Mouse (Mus musculus) liver, embryonic 16.5 days (tissue): ENCODE data around the gene Gm14137. TPM values are rescaled to one million over a fixed set of nuclear protein-coding genes. Genes with fewer than 3 reads are reported as not detected.

Source experiments
- ATAC-seq: fragments of 200-750 bp; cut with Nextera tagmentation; 2 replicates; pipeline ENCODE4 v1.8.0; 2017; ENCODE audit warnings: low read depth, mild to moderate bottlenecking, moderate number of reproducible peaks, moderate library complexity
- H3K27ac ChIP-seq: fragments of 300-500 bp; sonication (generic); 2 replicates; pipeline ENCODE4 v1.5.1; 2014; ENCODE audit warnings: mild to moderate bottlenecking, low read length
- H3K27me3 ChIP-seq: fragments of 300-500 bp; sonication (generic); 2 replicates; pipeline ENCODE4 v1.6.1; 2014; ENCODE audit warnings: low read depth, low read length, mixed read lengths; ENCODE audit not compliant: control insufficient read depth, insufficient read depth
- H3K36me3 ChIP-seq: fragments of 300-500 bp; sonication (generic); 2 replicates; pipeline ENCODE4 v1.6.1; 2014; ENCODE audit warnings: mild to moderate bottlenecking; ENCODE audit not compliant: control insufficient read depth, insufficient read depth
- H3K4me1 ChIP-seq: fragments of 300-500 bp; sonication (generic); 2 replicates; pipeline ENCODE4 v1.6.1; 2014; ENCODE audit warnings: low read depth, low read length, mixed read lengths; ENCODE audit not compliant: control insufficient read depth
- H3K4me2 ChIP-seq: fragments of 300-500 bp; sonication (generic); 2 replicates; pipeline ENCODE4 v1.6.1; 2014; ENCODE audit warnings: low read depth, low read length, mixed read lengths
- H3K4me3 ChIP-seq: fragments of 300-500 bp; sonication (generic); 2 replicates; pipeline ENCODE4 v1.5.1; 2014; ENCODE audit warnings: low read depth, mild to moderate bottlenecking, low read length
- H3K9ac ChIP-seq: fragments of 300-500 bp; sonication (generic); 2 replicates; pipeline ENCODE4 v1.6.1; 2014; ENCODE audit warnings: low read depth, low read length
- H3K9me3 ChIP-seq: fragments of 300-500 bp; sonication (generic); replicated peaks from 2 replicates; pipeline ENCODE4 v1.6.1; 2016; ENCODE audit warnings: low read length; ENCODE audit not compliant: control insufficient read depth
- WGBS: fragments of 180-500 bp; shearing (Covaris S2); extraction: QIAGEN DNeasy Blood & Tissue Kit; methylation state at CpG from one replicate; pipeline ENCODE4 v1.1.7; 2014; ENCODE audit not compliant: insufficient replicate concordance; 5-methylcytosine and 5-hydroxymethylcytosine counted together
- polyA plus RNA-seq: library from polyadenylated mRNA; unstranded; fragments of >200 nt; fragmentation: Nextera tagmentation; extraction: Ambion mirVana; gene quantifications from 2 replicates; pipeline ENCODE4 v1.2.1, GENCODE M21; 2015

Gm14137 gene
- polyA plus RNA-seq, 1 experiment from 2014 or later, result 0.14 TPM

- Histone ChIP-seq H3K4me1 (peaks cover 38% of the 10 kb centered on the region), H3K9ac (peak overlapping the region; percentile 96), H3K9me3 (no peaks in the 10 kb centered on the region), H3K27me3 (no peaks in the 10 kb centered on the region), H3K4me2 (peak overlapping the region; percentile 77), H3K4me3 (peak overlapping the region; percentile 99), H3K27ac (peak overlapping the region; percentile 97), H3K36me3 (peaks cover 26% of the 10 kb centered on the region)
- ATAC-seq, result peak; percentile 23
- under 1% methylated on average over 34 of the region's 34 CpGs for WGBS
Observed at GRCm38 (mm10) chr2:119156081-119156680, 18.1 kb upstream of the Gm14137 start.

- WGBS, result under 1% methylated on average over 56 of the region's 57 CpGs
- Histone ChIP-seq H3K27ac (peak within 1 kb of the TSS; percentile 97), H3K9ac (peak within 1 kb of the TSS; percentile 96), H3K4me1 (peaks cover 36% of the 10 kb centered on the region), H3K9me3 (no peaks in the 10 kb centered on the region), H3K27me3 (no peaks in the 10 kb centered on the region), H3K4me3 (peak within 1 kb of the TSS; percentile 99), H3K36me3 (peaks cover 20% of the 10 kb centered on the region), H3K4me2 (peak within 1 kb of the TSS; percentile 77)
- peak; percentile 78 for ATAC-seq
Observed at GRCm38 (mm10) chr2:119156681-119157572, 17.4 kb upstream of the Gm14137 start, which contains the start of gene Rmdn3. Rmdn3 (minus strand) TSS chr2:119157034.

DNA sequence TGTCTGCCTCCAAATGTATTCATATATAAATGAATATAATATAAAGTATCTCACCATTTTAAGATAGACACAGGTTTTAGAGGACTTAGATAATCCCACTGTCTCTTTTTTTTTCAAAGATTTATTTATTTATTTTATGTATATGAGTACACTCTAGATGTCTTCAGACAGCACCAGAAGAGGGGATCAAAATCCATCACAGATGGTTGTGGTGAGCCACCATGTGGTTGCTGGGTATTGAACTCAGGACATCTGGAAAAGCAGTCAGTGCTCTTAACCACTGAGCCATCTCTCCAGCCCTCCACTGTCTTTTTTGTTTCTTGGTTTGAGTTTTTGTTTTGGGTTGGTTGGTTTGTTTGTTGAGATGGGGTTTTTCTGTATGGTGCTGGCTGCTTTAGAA, 16.5 kb upstream of the Gm14137 start:
- H3K4me2 ChIP-seq, result 0 out of 2 replicates have a peak overlapping the region, but pooled peaks have one; percentile 77
- H3K9ac ChIP-seq, result no peak overlapping the region
- peaks cover 13% of the 10 kb centered on the region for H3K36me3 ChIP-seq
- no peak overlapping the region for H3K4me3 ChIP-seq
- no peaks in the 10 kb centered on the region for H3K27me3 ChIP-seq
- no peak for ATAC-seq
- peaks cover 32% of the 10 kb centered on the region for H3K4me1 ChIP-seq
- no peak overlapping the region for H3K27ac ChIP-seq
- no peaks in the 10 kb centered on the region for H3K9me3 ChIP-seq

DNA sequence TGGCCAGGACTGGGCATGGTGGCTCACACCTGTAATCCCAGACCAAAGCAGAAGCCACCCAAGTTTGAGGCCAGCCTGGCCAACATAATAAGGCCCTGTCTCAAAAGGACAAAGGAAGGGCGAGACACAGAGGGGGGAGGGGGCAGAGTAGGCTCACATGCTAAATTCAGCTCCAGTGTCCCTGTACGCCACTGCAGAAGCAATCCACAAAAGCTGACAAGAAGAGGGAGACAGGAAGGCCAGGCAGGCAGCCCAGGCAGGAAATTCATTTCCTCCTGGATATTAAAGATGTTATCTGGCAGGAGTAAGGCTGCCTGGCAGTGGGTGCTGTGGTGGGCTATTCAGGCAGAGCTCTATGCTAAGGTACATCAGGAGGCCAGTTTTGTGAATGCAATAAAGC, 13.1 kb upstream of the Gm14137 start:
- no peaks in the 10 kb centered on the region for H3K9me3 ChIP-seq
- WGBS, result 55% methylated on average over 2 of the region's 2 CpGs
- H3K4me2 ChIP-seq, result no peak overlapping the region
- H3K9ac ChIP-seq, result no peak overlapping the region
- peaks cover 14% of the 10 kb centered on the region for H3K4me1 ChIP-seq
- H3K36me3 ChIP-seq, result no peaks in the 10 kb centered on the region
- peaks cover 5% of the 10 kb centered on the region; the same call in 1 of the 2 replicates for H3K27me3 ChIP-seq
- no peak overlapping the region for H3K4me3 ChIP-seq
- ATAC-seq, result no peak
- no peak overlapping the region for H3K27ac ChIP-seq

DNA sequence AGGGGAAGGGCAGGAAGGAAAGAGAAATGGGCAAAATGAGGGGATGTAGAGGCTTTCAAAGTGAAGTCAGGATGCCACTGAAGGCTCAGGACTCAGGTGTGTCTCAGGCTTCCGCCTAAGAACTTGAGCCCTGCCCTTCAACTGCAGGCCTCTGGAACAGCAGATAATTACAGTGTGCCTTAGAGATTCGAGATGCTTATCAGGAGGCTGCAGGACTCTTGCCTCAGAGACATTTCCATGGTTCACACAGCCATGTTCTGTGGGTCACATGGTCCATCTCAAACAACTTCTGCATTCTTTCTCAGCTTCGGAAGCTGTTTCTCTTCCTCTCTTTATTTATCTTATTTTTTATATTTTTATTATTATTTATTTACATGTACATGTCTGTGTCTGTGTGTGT, 11.2 kb upstream of the Gm14137 start:
- Histone ChIP-seq H3K4me1 (peaks cover 20% of the 10 kb centered on the region), H3K27me3 (peaks cover 22% of the 10 kb centered on the region), H3K9ac (peak overlapping the region; percentile 11; the same call in 1 of the 2 replicates), H3K4me2 (0 out of 2 replicates have a peak overlapping the region, but pooled peaks have one; percentile 14), H3K36me3 (no peaks in the 10 kb centered on the region), H3K9me3 (no peaks in the 10 kb centered on the region), H3K27ac (no peak overlapping the region), H3K4me3 (no peak overlapping the region)
- WGBS, result 23% methylated on average over 3 of the region's 3 CpGs
- peak; percentile 26; the same call in 1 of the 2 replicates for ATAC-seq

DNA sequence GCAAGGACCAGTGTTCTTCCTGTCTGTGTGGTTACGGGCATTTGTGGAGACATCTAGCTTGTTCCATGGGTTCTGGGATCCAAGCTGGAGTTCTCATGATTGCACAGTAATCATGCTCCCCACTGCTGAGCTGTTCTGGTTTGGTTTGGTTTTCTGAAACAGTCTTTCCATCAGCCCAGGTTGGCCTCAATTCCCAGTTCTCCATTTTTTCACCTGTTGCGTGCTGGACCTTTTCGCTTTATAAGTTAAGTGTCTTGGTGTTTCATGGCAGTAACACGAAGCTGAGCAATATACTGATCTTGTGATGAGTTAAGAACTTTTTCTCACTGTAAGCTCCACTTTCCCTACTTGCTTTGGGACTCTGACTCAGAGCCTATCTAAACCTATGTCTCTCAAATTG, 10.3 kb upstream of the Gm14137 start:
- H3K27ac ChIP-seq, result no peak overlapping the region
- no peak overlapping the region for H3K9ac ChIP-seq
- no peaks in the 10 kb centered on the region for H3K9me3 ChIP-seq
- no peaks in the 10 kb centered on the region for H3K36me3 ChIP-seq
- peaks cover 20% of the 10 kb centered on the region for H3K4me1 ChIP-seq
- WGBS, result 82% methylated on average over 4 of the region's 4 CpGs
- H3K27me3 ChIP-seq, result peaks cover 29% of the 10 kb centered on the region
- no peak overlapping the region for H3K4me3 ChIP-seq
- ATAC-seq, result no peak
- H3K4me2 ChIP-seq, result no peak overlapping the region

DNA sequence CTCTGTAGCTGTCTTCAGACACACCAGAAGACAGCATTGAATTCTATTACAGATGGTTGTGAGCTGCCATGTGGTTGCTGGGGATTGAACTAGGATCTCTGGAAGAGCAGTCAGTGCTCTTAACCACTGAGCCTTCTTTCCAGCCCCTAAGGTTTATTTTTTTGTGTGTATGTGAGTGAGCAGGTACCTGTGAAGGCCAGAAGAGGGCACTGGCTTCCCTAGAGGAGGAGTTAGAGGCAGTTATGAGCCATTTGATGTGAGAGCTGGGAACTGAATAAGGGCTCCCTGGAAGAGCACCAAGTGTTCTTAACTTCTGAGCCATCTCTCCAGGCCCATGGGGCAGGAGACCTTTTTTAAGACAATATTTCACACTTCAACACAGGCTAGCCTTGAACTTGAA, 8.9 kb upstream of the Gm14137 start:
- Histone ChIP-seq H3K9ac (no peak overlapping the region), H3K9me3 (no peaks in the 10 kb centered on the region), H3K4me3 (no peak overlapping the region), H3K4me1 (peaks cover 20% of the 10 kb centered on the region), H3K27ac (no peak overlapping the region), H3K4me2 (no peak overlapping the region), H3K36me3 (no peaks in the 10 kb centered on the region), H3K27me3 (peaks cover 30% of the 10 kb centered on the region)
- no peak for ATAC-seq

GRCm38 (mm10) chr2:119166901-119167865, 7.1 kb upstream of the Gm14137 start, which contains the start of gene Gchfr:
Gchfr (plus strand) TSS chr2:119167773.
- peak within 1 kb of the TSS; percentile 66 for H3K4me3 ChIP-seq
- WGBS, result 1% methylated on average over 60 of the region's 60 CpGs
- peaks cover 20% of the 10 kb centered on the region for H3K4me1 ChIP-seq
- H3K9me3 ChIP-seq, result no peaks in the 10 kb centered on the region
- H3K27me3 ChIP-seq, result peaks cover 30% of the 10 kb centered on the region
- H3K4me2 ChIP-seq, result peak within 1 kb of the TSS; percentile 93
- H3K36me3 ChIP-seq, result no peaks in the 10 kb centered on the region; the same call in none of the 2 replicates
- H3K9ac ChIP-seq, result peak within 1 kb of the TSS; percentile 68
- H3K27ac ChIP-seq, result peak within 1 kb of the TSS; percentile 63
- peak; percentile 88 for ATAC-seq
